Mouse (Mus musculus) heart, adult 2 months (tissue): ENCODE results near the gene Krt28.

ENCODE experiments used
- CTCF ChIP-seq: fragments of 200-600 bp; IDR thresholded peaks from 2 replicates; pipeline ENCODE4 v1.8.1; 2022; ENCODE audit warnings: antibody characterized with exemption, mild to moderate bottlenecking, moderate library complexity
- EP300 ChIP-seq: fragments of 200-500 bp; IDR thresholded peaks from 2 replicates; pipeline ENCODE4 v1.6.1; 2011; ENCODE audit warnings: low read depth, low read length, control low read depth; ENCODE audit not compliant: insufficient read depth
- POLR2A ChIP-seq: fragments of 200-500 bp; IDR thresholded peaks from 2 replicates; pipeline ENCODE4 v1.6.1; 2011; ENCODE audit warnings: mild to moderate bottlenecking, low read depth, low read length, control low read depth; ENCODE audit not compliant: insufficient read depth

DNA sequence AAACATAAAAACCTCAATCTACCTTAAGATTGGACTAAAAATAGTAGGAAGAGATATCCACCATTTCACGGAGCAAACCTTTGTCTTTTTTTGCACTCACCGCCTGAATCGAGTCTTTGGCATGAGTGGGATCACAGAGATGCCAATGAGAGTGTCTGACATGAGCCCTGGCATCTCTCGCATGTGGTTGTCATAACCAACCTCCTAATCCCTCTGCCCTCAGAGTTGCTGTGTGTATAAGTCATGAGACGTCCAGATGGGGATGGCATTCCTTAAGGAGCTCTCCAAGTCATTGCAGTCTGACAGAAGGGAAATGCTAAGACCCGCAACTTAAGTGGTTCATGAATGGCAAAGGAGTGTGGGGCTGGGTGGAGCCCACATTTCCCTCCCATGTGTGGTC is 16.7 kb upstream of the Krt28 start:
- TF ChIP-seq CTCF (no peak), EP300 (no peak), POLR2A (no peak)
